Mouse (Mus musculus) stomach, postnatal 0 days (tissue): ENCODE results near the gene Slc26a6.

ENCODE experiments used
- CTCF ChIP-seq: IDR thresholded peaks from 2 replicates; pipeline ENCODE4 v1.5.1; 2016; ENCODE audit warnings: antibody characterized with exemption, low read depth, mild to moderate bottlenecking, moderate library complexity
- EP300 ChIP-seq: optimal IDR thresholded peaks from 2 replicates; pipeline ENCODE3; 2016; ENCODE audit warnings: antibody characterized with exemption

- TF ChIP-seq CTCF (peak; percentile 79), EP300 (no peak)
Measured at GRCm38 (mm10) chr9:108853635-108854240, 655 bp downstream of the Slc26a6 start.
